Comparison of ENCODE assay signal across 21 mouse cellular contexts in the genomic region with DNA sequence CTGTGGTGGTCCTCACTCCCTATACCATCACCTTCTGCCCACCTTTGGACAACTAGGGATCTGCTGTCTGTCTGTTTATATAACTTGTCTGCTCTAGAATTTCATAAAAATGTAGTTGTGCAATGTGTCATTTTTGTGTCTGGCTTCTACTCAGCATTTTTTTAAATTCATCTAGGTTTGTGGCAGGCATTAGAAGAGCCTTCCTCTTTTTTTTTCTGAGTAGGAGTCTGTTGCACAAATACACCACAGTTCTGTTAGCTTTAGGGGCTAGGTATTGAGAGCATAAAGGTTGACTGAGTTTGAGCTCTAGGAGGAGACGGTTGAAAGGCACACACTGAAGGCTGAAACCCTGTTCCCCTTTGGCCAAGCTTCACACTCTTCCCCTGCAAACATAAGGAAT. TPM values are rescaled to one million over a fixed set of nuclear protein-coding genes. Genes with fewer than 3 reads are reported as not detected.
A peak's percentile ranks its signal among the peaks of the same experiment; 100 is the strongest.
DNase-seq lines count a peak whose midpoint lies in the region; ATAC-seq and TF ChIP-seq lines count a peak whose summit lies in the region.
"Had no signal": no experiment of that assay in that cellular context is flagged by ENCODE, and none has a peak within 500 bp of the region (broad histone marks: within the 10 kb centered on the region; RNA-seq: fewer than 3 reads in every experiment).

No protein-coding gene starts in this region.

- no peak overlapping the region for H3K4me3 ChIP-seq in heart, embryonic 15.5 days
- H3K4me3 ChIP-seq in liver, embryonic 16.5 days (ENCODE audit: low read depth, low read length): no peak overlapping the region
- H3K4me3 ChIP-seq in liver, embryonic 12.5 days: no peak overlapping the region
- H3K4me3 ChIP-seq in bone marrow macrophage, adult 2 months (ENCODE audit: insufficient read depth, low read length): no peak overlapping the region
- H3K4me3 ChIP-seq in liver, postnatal 0 days (ENCODE audit: low read depth, low read length): no peak overlapping the region
- H3K4me3 ChIP-seq in hindbrain, postnatal 0 days (ENCODE audit: low read length): no peak overlapping the region
- H3K4me3 ChIP-seq: embryonic facial prominence, embryonic 10.5 days; forebrain, embryonic 13.5 days; heart, embryonic 10.5 days; hindbrain, embryonic 12.5 days had no signal

- no peaks in the 10 kb centered on the region for H3K27me3 ChIP-seq in heart, embryonic 15.5 days
- H3K27me3 ChIP-seq in liver, embryonic 16.5 days (ENCODE audit: control insufficient read depth, insufficient read depth, low read depth, low read length): no peaks in the 10 kb centered on the region
- peaks cover 11% of the 10 kb centered on the region for H3K27me3 ChIP-seq in liver, embryonic 12.5 days (replicated peaks)
- no peaks in the 10 kb centered on the region for H3K27me3 ChIP-seq in liver, postnatal 0 days (ENCODE audit: insufficient read depth, low read length)
- no peaks in the 10 kb centered on the region for H3K27me3 ChIP-seq in hindbrain, postnatal 0 days (ENCODE audit: insufficient read depth, low read length)
- H3K27me3 ChIP-seq: hindbrain, embryonic 12.5 days; Patski had no signal

- intact Hi-C loops in heart, postnatal 10 days (cut with DNase I): no loop called here

- no peak overlapping the region for H3K9ac ChIP-seq in heart, embryonic 15.5 days
- no peak overlapping the region for H3K9ac ChIP-seq in liver, embryonic 16.5 days (ENCODE audit: low read depth, low read length)
- no peak overlapping the region for H3K9ac ChIP-seq in liver, embryonic 12.5 days
- H3K9ac ChIP-seq in liver, postnatal 0 days (replicated peaks): no peak overlapping the region
- no peak overlapping the region for H3K9ac ChIP-seq in hindbrain, postnatal 0 days (replicated peaks; ENCODE audit: low read length)
- H3K9ac ChIP-seq: forebrain, embryonic 13.5 days; forebrain, postnatal 0 days; hindbrain, embryonic 12.5 days had no signal

- 72% methylated on average over 1 of the region's 1 CpGs for WGBS in heart, embryonic 15.5 days
- 41% methylated on average over 1 of the region's 1 CpGs for WGBS in liver, embryonic 16.5 days (ENCODE audit: insufficient replicate concordance)
- 37% methylated on average over 1 of the region's 1 CpGs for WGBS in liver, embryonic 12.5 days (ENCODE audit: insufficient replicate concordance)
- WGBS in liver, postnatal 0 days (ENCODE audit: insufficient replicate concordance): 32% methylated on average over 1 of the region's 1 CpGs
- WGBS in hindbrain, postnatal 0 days: 81% methylated on average over 1 of the region's 1 CpGs

- no peak for TF ChIP-seq POLR2A in bone marrow macrophage, adult 2 months (IDR thresholded peaks at IDR 0.05; ENCODE audit: borderline replicate concordance, low read depth, low read length)

- ATAC-seq in heart, embryonic 15.5 days (replicated peaks; ENCODE audit: insufficient number of reproducible peaks, insufficient read depth, low FRiP score, low read depth): no peak
- ATAC-seq in liver, embryonic 16.5 days (ENCODE audit: low read depth): no peak
- ATAC-seq in liver, embryonic 12.5 days: no peak
- peak; percentile 24; the same call in 1 of the 2 replicates for ATAC-seq in liver, postnatal 0 days
- no peak for ATAC-seq in hindbrain, postnatal 0 days
- ATAC-seq: activated CD4-positive, CD25-positive, alpha-beta regulatory T cell, adult 4 months; forebrain, embryonic 13.5 days; forebrain, postnatal 0 days; hindbrain, embryonic 16.5 days; Patski had no signal

- H3K27ac ChIP-seq in heart, embryonic 15.5 days: peak overlapping the region; percentile 78; the same call in 1 of the 2 replicates
- H3K27ac ChIP-seq in liver, embryonic 16.5 days (ENCODE audit: low read length): peak overlapping the region; percentile 56
- no peak overlapping the region for H3K27ac ChIP-seq in liver, embryonic 12.5 days
- peak overlapping the region; percentile 31 for H3K27ac ChIP-seq in bone marrow macrophage, adult 2 months (ENCODE audit: insufficient read depth, low read depth, low read length)
- peak overlapping the region; percentile 83 for H3K27ac ChIP-seq in liver, postnatal 0 days (ENCODE audit: low read depth)
- no peak overlapping the region for H3K27ac ChIP-seq in hindbrain, postnatal 0 days
- H3K27ac ChIP-seq: embryonic facial prominence, embryonic 10.5 days; forebrain, embryonic 13.5 days; hindbrain, embryonic 12.5 days had no signal

- TF ChIP-seq EP300 in liver, postnatal 0 days (IDR thresholded peaks at IDR 0.05; ENCODE audit: low read depth): no peak

- no peaks in the 10 kb centered on the region for H3K9me3 ChIP-seq in heart, embryonic 15.5 days (replicated peaks)
- no peaks in the 10 kb centered on the region for H3K9me3 ChIP-seq in liver, embryonic 16.5 days (replicated peaks; ENCODE audit: control insufficient read depth, low read length)
- H3K9me3 ChIP-seq in liver, embryonic 12.5 days (replicated peaks): no peaks in the 10 kb centered on the region
- H3K9me3 ChIP-seq in liver, postnatal 0 days (ENCODE audit: low read length): no peaks in the 10 kb centered on the region
- H3K9me3 ChIP-seq in hindbrain, postnatal 0 days (ENCODE audit: low read length): no peaks in the 10 kb centered on the region
- H3K9me3 ChIP-seq: embryonic facial prominence, embryonic 10.5 days; forebrain, embryonic 13.5 days; heart, embryonic 10.5 days; hindbrain, embryonic 12.5 days had no signal

- no peak for TF ChIP-seq CTCF in bone marrow macrophage, adult 2 months (IDR thresholded peaks at IDR 0.05; ENCODE audit: low read depth, low read length)
- no peak for TF ChIP-seq CTCF in liver, postnatal 0 days (IDR thresholded peaks at IDR 0.05; ENCODE audit: low read depth)
- TF ChIP-seq CTCF in hindbrain, postnatal 0 days (IDR thresholded peaks at IDR 0.05; ENCODE audit: low read depth): no peak

- no peak overlapping the region for H3K4me2 ChIP-seq in heart, embryonic 15.5 days
- H3K4me2 ChIP-seq in liver, embryonic 16.5 days (ENCODE audit: low read depth, low read length): no peak overlapping the region
- no peak overlapping the region for H3K4me2 ChIP-seq in liver, embryonic 12.5 days
- no peak overlapping the region for H3K4me2 ChIP-seq in liver, postnatal 0 days (ENCODE audit: low read depth, low read length)
- no peak overlapping the region for H3K4me2 ChIP-seq in hindbrain, postnatal 0 days (ENCODE audit: low read depth, low read length)
- H3K4me2 ChIP-seq: forebrain, embryonic 13.5 days; hindbrain, embryonic 12.5 days had no signal

- H3K36me3 ChIP-seq in heart, embryonic 15.5 days: no peaks in the 10 kb centered on the region
- H3K36me3 ChIP-seq in liver, embryonic 16.5 days (ENCODE audit: control insufficient read depth, insufficient read depth): no peaks in the 10 kb centered on the region
- H3K36me3 ChIP-seq in liver, embryonic 12.5 days: no peaks in the 10 kb centered on the region
- no peaks in the 10 kb centered on the region for H3K36me3 ChIP-seq in liver, postnatal 0 days (replicated peaks; ENCODE audit: insufficient read depth, low read length)
- no peaks in the 10 kb centered on the region for H3K36me3 ChIP-seq in hindbrain, postnatal 0 days (ENCODE audit: insufficient read depth, low read length)
- H3K36me3 ChIP-seq: embryonic facial prominence, embryonic 10.5 days; heart, embryonic 10.5 days; hindbrain, embryonic 12.5 days had no signal

- DNase-seq in heart, postnatal 10 days: no peak
- DNase-seq in liver, postnatal 0 days: no peak
- no peak for DNase-seq in hindbrain, postnatal 0 days (ENCODE audit: low spot score)
- no peak for DNase-seq in embryo, embryonic 10.5 days (ENCODE audit: low spot score)
- DNase-seq: adrenal gland, postnatal 14 days; cerebellum, adult 8-10 months; cerebellum, postnatal 14 days; forebrain, postnatal 0 days; gastrocnemius, postnatal 36 days; heart, postnatal 4 days had no signal

- H3K4me1 ChIP-seq in heart, embryonic 15.5 days (replicated peaks): peaks cover 25% of the 10 kb centered on the region
- H3K4me1 ChIP-seq in liver, embryonic 16.5 days (ENCODE audit: control insufficient read depth, low read depth, low read length): peaks cover 3% of the 10 kb centered on the region
- peaks cover 13% of the 10 kb centered on the region for H3K4me1 ChIP-seq in liver, embryonic 12.5 days
- H3K4me1 ChIP-seq in bone marrow macrophage, adult 2 months (ENCODE audit: control insufficient read depth, insufficient read depth, low read length): peaks cover 35% of the 10 kb centered on the region
- peaks cover 27% of the 10 kb centered on the region for H3K4me1 ChIP-seq in liver, postnatal 0 days (ENCODE audit: insufficient read depth)
- H3K4me1 ChIP-seq in hindbrain, postnatal 0 days (ENCODE audit: insufficient read depth, low read length): no peaks in the 10 kb centered on the region
- H3K4me1 ChIP-seq: embryonic facial prominence, embryonic 10.5 days; forebrain, embryonic 13.5 days; hindbrain, embryonic 12.5 days had no signal

RNA-seq across cellular contexts. Expression of gene Trp53inp2, which starts 7.6 kb away (rescaled TPM):
- 103 and 116 TPM in 2 replicates for polyA plus RNA-seq in heart, embryonic 15.5 days (2015; fragmentation: Nextera tagmentation; extraction: Ambion mirVana)
- total RNA-seq in heart, postnatal 10 days (2021): 100 to 1,000 TPM; 574 to 575 TPM
- polyA plus RNA-seq in liver, embryonic 16.5 days (2015; fragmentation: Nextera tagmentation; extraction: Ambion mirVana): 4.4 and 5.7 TPM in 2 replicates
- polyA plus RNA-seq in liver, embryonic 12.5 days (2016; fragmentation: Nextera tagmentation; extraction: Ambion mirVana): 2.5 and 3.6 TPM in 2 replicates
- polyA plus RNA-seq in bone marrow macrophage, adult 2 months (2012; ENCODE audit: insufficient read depth, insufficient read length, missing spikeins): 60.0 and 63.1 TPM in 2 replicates
- polyA plus RNA-seq in liver, postnatal 0 days (2015; fragmentation: Nextera tagmentation; extraction: Ambion mirVana): 28.0 and 29.5 TPM in 2 replicates
- total RNA-seq in hindbrain, postnatal 0 days (2014; rRNA removed): 120 and 141 TPM in 2 replicates
- polyA plus RNA-seq in hindbrain, postnatal 0 days (2015; fragmentation: Nextera tagmentation; extraction: Ambion mirVana): 54.8 and 61.3 TPM in 2 replicates

RNA-seq across cellular contexts. Expression of gene Pigu, which starts 16.1 kb away (rescaled TPM):
- polyA plus RNA-seq in heart, embryonic 15.5 days (2015; fragmentation: Nextera tagmentation; extraction: Ambion mirVana): 45.4 and 53.5 TPM in 2 replicates
- total RNA-seq in heart, postnatal 10 days (2021): 10 to 100 TPM; 36.1 to 38.3 TPM
- polyA plus RNA-seq in liver, embryonic 16.5 days (2015; fragmentation: Nextera tagmentation; extraction: Ambion mirVana): 20.6 and 22.1 TPM in 2 replicates
- 29.0 and 29.5 TPM in 2 replicates for polyA plus RNA-seq in liver, embryonic 12.5 days (2016; fragmentation: Nextera tagmentation; extraction: Ambion mirVana)
- 36.7 and 41.7 TPM in 2 replicates for polyA plus RNA-seq in bone marrow macrophage, adult 2 months (2012; ENCODE audit: insufficient read depth, insufficient read length, missing spikeins)
- 15.3 and 15.9 TPM in 2 replicates for polyA plus RNA-seq in liver, postnatal 0 days (2015; fragmentation: Nextera tagmentation; extraction: Ambion mirVana)
- 42.7 and 49.7 TPM in 2 replicates for total RNA-seq in hindbrain, postnatal 0 days (2014; rRNA removed)
- 53.3 and 53.5 TPM in 2 replicates for polyA plus RNA-seq in hindbrain, postnatal 0 days (2015; fragmentation: Nextera tagmentation; extraction: Ambion mirVana)

Comparison
In these comparisons a context has a peak if more than half of its experiments do, and no peak if none do; other contexts are left out.
1. H3K27ac ChIP-seq: peak in heart, embryonic 15.5 days (single experiment), liver, embryonic 16.5 days (single experiment), bone marrow macrophage, adult 2 months (single experiment) and liver, postnatal 0 days (single experiment); none in liver, embryonic 12.5 days (single experiment) and hindbrain, postnatal 0 days (single experiment).